Mouse (Mus musculus): ENCODE data around the gene Atp6v1d.

The Atp6v1d gene

GRCm38 (mm10) chr12:78814437-78814836, 47.0 kb downstream of the Atp6v1d start:
- in situ Hi-C loops (cut with MboI; ENCODE audit: low pct_unique_long_range_greater_than_20kb in 1 of 2, low sequenced_read_pairs in 2 of 2, unreplicated experiment in 1 of 2): no loop called here

GRCm38 (mm10) chr12:78801836-78802235, 59.6 kb downstream of the Atp6v1d start:
- in situ Hi-C loops (cut with MboI; ENCODE audit: low pct_unique_long_range_greater_than_20kb in 1 of 2, low sequenced_read_pairs in 2 of 2, unreplicated experiment in 1 of 2): no loop called here

GRCm38 (mm10) chr12:78800036-78800435, 61.4 kb downstream of the Atp6v1d start:
- in situ Hi-C loops (cut with MboI; ENCODE audit: low pct_unique_long_range_greater_than_20kb in 1 of 2, low sequenced_read_pairs in 2 of 2, unreplicated experiment in 1 of 2): no loop called here

- in situ Hi-C loops (cut with MboI; ENCODE audit: low pct_unique_long_range_greater_than_20kb in 1 of 2, low sequenced_read_pairs in 2 of 2, unreplicated experiment in 1 of 2): no loop called here
Observed at GRCm38 (mm10) chr12:78794236-78794635, 67.2 kb downstream of the Atp6v1d start.

- in situ Hi-C loops (cut with MboI; ENCODE audit: low pct_unique_long_range_greater_than_20kb in 1 of 2, low sequenced_read_pairs in 2 of 2, unreplicated experiment in 1 of 2): no loop called here
Observed at GRCm38 (mm10) chr12:78790791-78791190, 70.6 kb downstream of the Atp6v1d start.

Data from mouse embryonic stem cell (cell line).